Mouse (Mus musculus): ENCODE results near the gene Adi1. TPM values are rescaled to one million over a fixed set of nuclear protein-coding genes. Genes with fewer than 3 reads are reported as not detected.
A peak's percentile ranks its signal among the peaks of the same experiment; 100 is the strongest.

Gene Adi1
- polyA plus RNA-seq, 1 experiment from 2014 or later, result 79.1 TPM

GRCm38 (mm10) chr12:28699656-28700055 is 24.6 kb downstream of the Adi1 start:
- WGBS, result 12% methylated on average over 6 of the region's 6 CpGs
- 0 out of 2 replicates have a peak overlapping the region, but pooled peaks have one; percentile 52 for H3K27ac ChIP-seq (ENCODE audit: low read length)
- no peak for ATAC-seq (ENCODE audit: insufficient number of reproducible peaks, insufficient read depth, low FRiP score, low read depth)

GRCm38 (mm10) chr12:28700101-28700511 is 25.1 kb downstream of the Adi1 start:
- H3K4me1 ChIP-seq (ENCODE audit: control insufficient read depth, insufficient read depth, low read length), result no peaks in the 10 kb centered on the region
- H3K4me3 ChIP-seq (ENCODE audit: low read depth, low read length), result no peak overlapping the region
- no peak overlapping the region for H3K9ac ChIP-seq (replicated peaks; ENCODE audit: low read depth, low read length)
- H3K36me3 ChIP-seq (ENCODE audit: control insufficient read depth, insufficient read depth, low read length), result no peaks in the 10 kb centered on the region
- 0 out of 2 replicates have a peak overlapping the region, but pooled peaks have one; percentile 52 for H3K27ac ChIP-seq (ENCODE audit: low read length)
- ATAC-seq (ENCODE audit: insufficient number of reproducible peaks, insufficient read depth, low FRiP score, low read depth), result no peak
- no peaks in the 10 kb centered on the region for H3K27me3 ChIP-seq (ENCODE audit: control insufficient read depth, insufficient read depth, low read length)
- no peaks in the 10 kb centered on the region for H3K9me3 ChIP-seq (ENCODE audit: control insufficient read depth, low read depth, low read length)
- WGBS, result 47% methylated on average over 3 of the region's 3 CpGs
- no peak overlapping the region for H3K4me2 ChIP-seq (replicated peaks; ENCODE audit: low read depth, low read length)

More at GRCm38 (mm10) chr12:28699656-28700055, 24.6 kb downstream of the Adi1 start:
- Histone ChIP-seq H3K4me1 (ENCODE audit: control insufficient read depth, insufficient read depth, low read length) (no peaks in the 10 kb centered on the region), H3K4me3 (ENCODE audit: low read depth, low read length) (no peak overlapping the region), H3K27me3 (ENCODE audit: control insufficient read depth, insufficient read depth, low read length) (no peaks in the 10 kb centered on the region), H3K4me2 (replicated peaks; ENCODE audit: low read depth, low read length) (no peak overlapping the region), H3K9ac (replicated peaks; ENCODE audit: low read depth, low read length) (no peak overlapping the region), H3K9me3 (ENCODE audit: control insufficient read depth, low read depth, low read length) (no peaks in the 10 kb centered on the region), H3K36me3 (ENCODE audit: control insufficient read depth, insufficient read depth, low read length) (no peaks in the 10 kb centered on the region)

GRCm38 (mm10) chr12:28700561-28701025 is 25.6 kb downstream of the Adi1 start:
- Histone ChIP-seq H3K36me3 (ENCODE audit: control insufficient read depth, insufficient read depth, low read length) (no peaks in the 10 kb centered on the region), H3K9ac (replicated peaks; ENCODE audit: low read depth, low read length) (no peak overlapping the region), H3K4me2 (replicated peaks; ENCODE audit: low read depth, low read length) (no peak overlapping the region), H3K4me1 (ENCODE audit: control insufficient read depth, insufficient read depth, low read length) (no peaks in the 10 kb centered on the region), H3K27me3 (ENCODE audit: control insufficient read depth, insufficient read depth, low read length) (no peaks in the 10 kb centered on the region), H3K27ac (ENCODE audit: low read length) (no peak overlapping the region), H3K9me3 (ENCODE audit: control insufficient read depth, low read depth, low read length) (no peaks in the 10 kb centered on the region), H3K4me3 (ENCODE audit: low read depth, low read length) (no peak overlapping the region)
- ATAC-seq (ENCODE audit: insufficient number of reproducible peaks, insufficient read depth, low FRiP score, low read depth), result no peak
- WGBS, result 73% methylated on average over 19 of the region's 19 CpGs

- ATAC-seq (ENCODE audit: insufficient number of reproducible peaks, insufficient read depth, low FRiP score, low read depth), result no peak
- Histone ChIP-seq H3K4me2 (replicated peaks; ENCODE audit: low read depth, low read length) (no peak overlapping the region), H3K4me1 (ENCODE audit: control insufficient read depth, insufficient read depth, low read length) (no peaks in the 10 kb centered on the region), H3K27me3 (ENCODE audit: control insufficient read depth, insufficient read depth, low read length) (no peaks in the 10 kb centered on the region), H3K27ac (ENCODE audit: low read length) (no peak overlapping the region), H3K36me3 (ENCODE audit: control insufficient read depth, insufficient read depth, low read length) (no peaks in the 10 kb centered on the region), H3K9me3 (ENCODE audit: control insufficient read depth, low read depth, low read length) (no peaks in the 10 kb centered on the region), H3K9ac (replicated peaks; ENCODE audit: low read depth, low read length) (no peak overlapping the region), H3K4me3 (ENCODE audit: low read depth, low read length) (no peak overlapping the region)
- 79% methylated on average over 11 of the region's 11 CpGs for WGBS
These were observed 26.3 kb downstream of the Adi1 start for GRCm38 (mm10) chr12:28701302-28701701.

GRCm38 (mm10) chr12:28704381-28704780 is 29.4 kb downstream of the Adi1 start:
- Histone ChIP-seq H3K4me3 (ENCODE audit: low read depth, low read length) (no peak overlapping the region), H3K36me3 (ENCODE audit: control insufficient read depth, insufficient read depth, low read length) (no peaks in the 10 kb centered on the region), H3K27ac (ENCODE audit: low read length) (no peak overlapping the region), H3K9me3 (ENCODE audit: control insufficient read depth, low read depth, low read length) (no peaks in the 10 kb centered on the region), H3K4me2 (replicated peaks; ENCODE audit: low read depth, low read length) (no peak overlapping the region), H3K9ac (replicated peaks; ENCODE audit: low read depth, low read length) (no peak overlapping the region), H3K27me3 (ENCODE audit: control insufficient read depth, insufficient read depth, low read length) (no peaks in the 10 kb centered on the region), H3K4me1 (ENCODE audit: control insufficient read depth, insufficient read depth, low read length) (no peaks in the 10 kb centered on the region)
- 12% methylated on average over 12 of the region's 12 CpGs for WGBS
- ATAC-seq (ENCODE audit: insufficient number of reproducible peaks, insufficient read depth, low FRiP score, low read depth), result no peak

- 83% methylated on average over 6 of the region's 6 CpGs for WGBS
- no peaks in the 10 kb centered on the region for H3K27me3 ChIP-seq (ENCODE audit: control insufficient read depth, insufficient read depth, low read length)
- no peak overlapping the region for H3K9ac ChIP-seq (replicated peaks; ENCODE audit: low read depth, low read length)
- no peaks in the 10 kb centered on the region for H3K4me1 ChIP-seq (ENCODE audit: control insufficient read depth, insufficient read depth, low read length)
- no peak overlapping the region for H3K4me2 ChIP-seq (replicated peaks; ENCODE audit: low read depth, low read length)
- ATAC-seq (ENCODE audit: insufficient number of reproducible peaks, insufficient read depth, low FRiP score, low read depth), result no peak
- peaks cover 6% of the 10 kb centered on the region; the same call in 1 of the 2 replicates for H3K36me3 ChIP-seq (ENCODE audit: control insufficient read depth, insufficient read depth, low read length)
- H3K4me3 ChIP-seq (ENCODE audit: low read depth, low read length), result no peak overlapping the region
- H3K27ac ChIP-seq (ENCODE audit: low read length), result no peak overlapping the region
- H3K9me3 ChIP-seq (ENCODE audit: control insufficient read depth, low read depth, low read length), result no peaks in the 10 kb centered on the region
These were observed 30.2 kb downstream of the Adi1 start for GRCm38 (mm10) chr12:28705204-28705603.

GRCm38 (mm10) chr12:28708154-28708553 is 33.1 kb downstream of the Adi1 start:
- no peak overlapping the region for H3K27ac ChIP-seq (ENCODE audit: low read length)
- no peaks in the 10 kb centered on the region for H3K9me3 ChIP-seq (ENCODE audit: control insufficient read depth, low read depth, low read length)
- WGBS, result 87% methylated on average over 4 of the region's 4 CpGs
- no peak overlapping the region for H3K9ac ChIP-seq (replicated peaks; ENCODE audit: low read depth, low read length)
- no peaks in the 10 kb centered on the region for H3K4me1 ChIP-seq (ENCODE audit: control insufficient read depth, insufficient read depth, low read length)
- ATAC-seq (ENCODE audit: insufficient number of reproducible peaks, insufficient read depth, low FRiP score, low read depth), result no peak
- peaks cover 17% of the 10 kb centered on the region; the same call in 1 of the 2 replicates for H3K36me3 ChIP-seq (ENCODE audit: control insufficient read depth, insufficient read depth, low read length)
- no peak overlapping the region for H3K4me3 ChIP-seq (ENCODE audit: low read depth, low read length)
- no peaks in the 10 kb centered on the region for H3K27me3 ChIP-seq (ENCODE audit: control insufficient read depth, insufficient read depth, low read length)
- no peak overlapping the region for H3K4me2 ChIP-seq (replicated peaks; ENCODE audit: low read depth, low read length)

- no peaks in the 10 kb centered on the region for H3K9me3 ChIP-seq (ENCODE audit: control insufficient read depth, low read depth, low read length)
- WGBS, result 83% methylated on average over 22 of the region's 22 CpGs
- no peak overlapping the region for H3K27ac ChIP-seq (ENCODE audit: low read length)
- H3K4me3 ChIP-seq (ENCODE audit: low read depth, low read length), result no peak overlapping the region
- H3K4me1 ChIP-seq (ENCODE audit: control insufficient read depth, insufficient read depth, low read length), result no peaks in the 10 kb centered on the region
- peaks cover 17% of the 10 kb centered on the region; the same call in 1 of the 2 replicates for H3K36me3 ChIP-seq (ENCODE audit: control insufficient read depth, insufficient read depth, low read length)
- no peak overlapping the region for H3K9ac ChIP-seq (replicated peaks; ENCODE audit: low read depth, low read length)
- H3K27me3 ChIP-seq (ENCODE audit: control insufficient read depth, insufficient read depth, low read length), result no peaks in the 10 kb centered on the region
- ATAC-seq (ENCODE audit: insufficient number of reproducible peaks, insufficient read depth, low FRiP score, low read depth), result no peak
- H3K4me2 ChIP-seq (replicated peaks; ENCODE audit: low read depth, low read length), result no peak overlapping the region
These were observed 35.6 kb downstream of the Adi1 start for GRCm38 (mm10) chr12:28710566-28711185.
